Mouse (Mus musculus): ENCODE measurements at regions not wholly inside any gene's neighbourhood (a gene's known extent, or its start where the extent isn't known, plus 50 kb on each side); places are given as distances from the start of the nearest gene placed in this dataset.

DNA sequence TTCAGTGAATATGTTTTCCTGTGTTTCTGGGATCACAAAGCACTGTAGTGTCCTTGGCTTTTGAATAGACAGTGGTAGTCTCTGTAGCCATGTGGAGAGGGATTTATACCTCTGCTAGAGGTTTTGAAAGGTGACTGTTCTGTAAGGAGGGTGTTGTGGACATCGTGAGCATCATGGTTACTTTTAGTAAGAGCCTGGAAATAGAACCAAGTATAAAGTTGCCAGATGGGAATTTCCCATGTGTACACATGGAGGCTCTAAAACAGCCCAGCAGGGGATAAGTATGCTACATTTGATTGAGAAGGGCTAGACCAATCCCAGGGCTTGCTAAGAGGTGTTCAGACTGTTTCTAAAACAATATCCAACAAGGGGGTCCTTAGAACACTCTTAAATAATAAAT is 51.5 kb upstream of the Raph1 start:
- Histone ChIP-seq H3K36me3 (ENCODE audit: control insufficient read depth, insufficient read depth) (no peaks in the 10 kb centered on the region), H3K4me2 (ENCODE audit: low read depth) (no peak overlapping the region), H3K4me3 (no peak overlapping the region), H3ac (ENCODE audit: control insufficient read depth, insufficient read length) (no peak overlapping the region), H3K79me2 (ENCODE audit: control insufficient read depth, insufficient read depth) (no peaks in the 10 kb centered on the region), H3K27me3 (ENCODE audit: control insufficient read depth, insufficient read depth, insufficient read length) (no peaks in the 10 kb centered on the region)
- no peak for TF ChIP-seq E2F4 (IDR thresholded peaks at IDR 0.05; ENCODE audit: insufficient read depth)
- TF ChIP-seq CEBPB (IDR thresholded peaks at IDR 0.05; ENCODE audit: insufficient read depth, poor library complexity, severe bottlenecking), result no peak
- no peak for TF ChIP-seq USF1 (IDR thresholded peaks at IDR 0.05; ENCODE audit: low read depth)
- no peak for TF ChIP-seq MYOD1 (IDR thresholded peaks at IDR 0.05; ENCODE audit: control insufficient read depth in 1 of 3, insufficient read length in 2 of 3, low read depth in 2 of 3)
- no peak for TF ChIP-seq TCF3 (IDR thresholded peaks at IDR 0.05; ENCODE audit: insufficient read length, low read depth)
- TF ChIP-seq POLR2AphosphoS2 (IDR thresholded peaks at IDR 0.05; ENCODE audit: insufficient read length, low read depth), result no peak
- no peak for TF ChIP-seq REST (IDR thresholded peaks at IDR 0.05; ENCODE audit: insufficient read depth, insufficient read length)
- no peak for TF ChIP-seq MAX (IDR thresholded peaks at IDR 0.05; ENCODE audit: low read depth)
- no peak for TF ChIP-seq SRF (IDR thresholded peaks at IDR 0.05; ENCODE audit: control insufficient read depth, insufficient read length, low read depth)
- TF ChIP-seq POLR2A (IDR thresholded peaks at IDR 0.05; ENCODE audit: insufficient read length, low read depth), result no peak
- no peak for TF ChIP-seq TCF12 (IDR thresholded peaks at IDR 0.05; ENCODE audit: insufficient read depth, poor library complexity, severe bottlenecking)
- no peak for TF ChIP-seq MYOG (IDR thresholded peaks at IDR 0.05; ENCODE audit: control insufficient read depth in 1 of 3, insufficient read depth in 1 of 3, insufficient read length in 2 of 3, low read depth in 2 of 3)

DNA sequence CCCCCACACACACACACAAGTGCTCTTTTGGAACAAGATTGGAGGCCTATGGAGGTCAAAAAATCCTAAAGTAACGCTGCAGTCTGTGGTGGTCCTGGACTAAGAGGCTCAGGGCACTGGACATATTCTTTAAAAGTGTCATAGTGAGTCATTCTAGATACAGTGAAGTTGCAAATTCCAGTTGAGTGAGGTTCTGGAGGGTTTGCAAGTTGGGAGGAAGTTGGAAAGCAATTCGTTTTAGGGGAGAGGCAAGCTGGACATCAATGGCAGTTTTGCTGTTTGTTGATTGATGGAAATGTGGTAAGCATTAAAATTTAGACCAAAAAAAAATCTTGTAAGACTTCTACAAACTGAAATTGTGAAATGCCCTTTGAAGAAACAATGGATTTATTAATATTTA is 50.0 kb upstream of the Raph1 start:
- Histone ChIP-seq H3K4me3 (no peak overlapping the region), H3K79me2 (ENCODE audit: control insufficient read depth, insufficient read depth) (no peaks in the 10 kb centered on the region), H3K36me3 (ENCODE audit: control insufficient read depth, insufficient read depth) (no peaks in the 10 kb centered on the region), H3K27me3 (ENCODE audit: control insufficient read depth, insufficient read depth, insufficient read length) (no peaks in the 10 kb centered on the region), H3ac (ENCODE audit: control insufficient read depth, insufficient read length) (no peak overlapping the region), H3K4me2 (ENCODE audit: low read depth) (no peak overlapping the region)
- no peak for TF ChIP-seq MYOG (IDR thresholded peaks at IDR 0.05; ENCODE audit: control insufficient read depth in 1 of 3, insufficient read depth in 1 of 3, insufficient read length in 2 of 3, low read depth in 2 of 3)

Data from myocyte (in vitro differentiated cells).